Mouse (Mus musculus): ENCODE data around the gene Ccdc153.

Ccdc153 gene

DNA sequence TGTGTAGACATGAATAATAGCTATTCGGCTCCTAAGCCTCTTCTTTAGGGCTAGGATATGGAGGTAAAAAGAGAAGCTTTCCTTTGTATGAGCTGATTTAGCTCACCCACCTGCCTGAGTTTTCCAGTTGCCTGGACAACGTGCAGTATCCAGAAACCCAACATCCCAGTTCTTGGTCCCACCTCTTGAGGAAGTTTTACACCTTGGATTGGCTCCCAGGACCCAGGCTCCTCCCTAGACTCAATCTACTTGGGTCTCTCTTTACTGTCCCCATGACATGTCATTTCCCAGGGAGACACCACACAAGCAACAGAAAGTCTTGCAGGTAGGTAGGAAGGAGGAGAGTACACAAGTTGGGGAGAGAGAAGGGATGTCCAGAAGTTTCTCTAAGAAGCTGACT, at the start of gene Ccdc153:
TSS of gene Ccdc153 (plus strand) at position 278 of the 400 bp plus-strand sequence.
- DNase-seq, result no peak

GRCm38 (mm10) chr9:44191166-44191565, 49.3 kb upstream of the Ccdc153 start:
- DNase-seq, result no peak

GRCm38 (mm10) chr9:44192312-44192711, 48.2 kb upstream of the Ccdc153 start:
- no peak for DNase-seq

- DNase-seq, result no peak
These were observed 47.7 kb upstream of the Ccdc153 start for GRCm38 (mm10) chr9:44192794-44193193.

DNA sequence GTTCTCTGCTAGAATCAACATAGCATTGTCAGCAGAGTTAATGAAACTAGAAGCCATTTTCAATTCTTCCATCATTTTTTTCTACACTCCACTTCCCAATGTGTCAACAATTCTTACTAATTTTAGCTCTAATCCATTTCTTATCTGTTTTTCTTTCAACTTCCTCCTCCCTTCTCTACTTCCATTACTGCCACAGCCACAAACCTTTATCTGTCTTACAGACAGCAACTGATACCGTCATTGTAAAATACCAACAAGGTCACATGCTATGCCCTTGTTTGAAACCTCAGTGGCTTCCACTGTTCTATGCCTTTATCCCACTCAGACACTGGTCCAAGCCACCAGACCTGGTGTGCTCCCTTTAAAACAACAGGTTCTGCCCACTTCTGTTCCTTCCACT, 46.5 kb upstream of the Ccdc153 start:
- no peak for DNase-seq

DNA sequence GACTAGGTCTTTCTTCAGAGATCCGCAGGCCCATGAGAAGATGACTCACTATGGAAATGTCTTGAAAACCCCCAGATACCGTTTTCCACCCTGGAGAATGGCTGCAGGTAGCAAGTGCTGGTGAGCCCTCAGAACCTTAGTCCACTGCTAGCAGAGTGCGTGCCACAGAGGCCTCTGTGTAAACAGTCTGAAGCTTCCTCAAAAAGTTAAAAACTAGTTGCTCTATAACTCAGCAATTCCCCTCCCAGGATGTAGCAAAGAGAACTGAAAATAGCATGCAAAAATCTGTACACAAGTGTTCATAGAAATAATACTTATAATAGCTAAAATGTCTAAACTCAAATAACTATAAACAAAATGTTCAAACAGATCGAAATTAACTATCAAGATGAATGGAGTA, 44.1 kb upstream of the Ccdc153 start:
- no peak for DNase-seq

DNA sequence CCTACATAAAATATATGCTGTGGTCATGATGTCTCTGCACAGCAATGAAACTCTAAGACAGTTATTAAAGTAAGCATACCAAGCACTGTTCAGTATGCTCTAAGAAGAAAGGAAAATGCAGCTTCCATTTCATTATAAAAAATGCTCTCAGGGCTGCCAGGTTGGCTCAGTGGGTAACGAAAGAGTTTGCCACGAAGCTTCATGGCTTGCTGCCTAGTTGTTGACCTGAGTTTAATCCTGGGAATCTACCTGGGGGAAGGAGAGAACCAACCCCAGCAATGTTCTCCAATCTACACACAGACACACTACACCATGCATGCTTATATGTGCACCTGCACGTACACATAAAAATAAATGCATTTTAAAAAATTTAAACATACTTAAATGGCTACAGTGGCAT, 41.3 kb upstream of the Ccdc153 start:
- no peak for DNase-seq

DNA sequence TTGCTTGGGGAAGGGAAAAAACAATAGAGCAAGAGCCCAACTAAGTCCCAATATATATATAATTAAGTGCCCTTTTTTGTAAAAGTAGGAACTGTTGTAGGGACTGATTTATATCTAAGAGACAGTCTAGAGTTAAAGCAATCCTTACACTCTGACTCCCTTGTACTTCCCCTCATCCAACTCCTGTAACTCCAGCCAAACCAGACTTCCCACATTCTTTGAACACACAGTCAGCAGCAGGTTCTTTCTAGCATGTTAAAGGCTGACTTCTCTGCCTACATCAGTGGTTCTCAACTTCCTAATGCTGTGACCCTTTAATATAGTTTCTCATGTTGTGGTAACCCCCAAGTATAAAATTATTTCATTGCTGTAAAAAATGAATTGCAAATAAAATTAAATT, 40.9 kb upstream of the Ccdc153 start:
- no peak for DNase-seq

- DNase-seq, result no peak
These were observed 40.0 kb upstream of the Ccdc153 start for GRCm38 (mm10) chr9:44200458-44200857.

- DNase-seq, result no peak
These were observed 32.6 kb upstream of the Ccdc153 start for GRCm38 (mm10) chr9:44207840-44208239.

DNA sequence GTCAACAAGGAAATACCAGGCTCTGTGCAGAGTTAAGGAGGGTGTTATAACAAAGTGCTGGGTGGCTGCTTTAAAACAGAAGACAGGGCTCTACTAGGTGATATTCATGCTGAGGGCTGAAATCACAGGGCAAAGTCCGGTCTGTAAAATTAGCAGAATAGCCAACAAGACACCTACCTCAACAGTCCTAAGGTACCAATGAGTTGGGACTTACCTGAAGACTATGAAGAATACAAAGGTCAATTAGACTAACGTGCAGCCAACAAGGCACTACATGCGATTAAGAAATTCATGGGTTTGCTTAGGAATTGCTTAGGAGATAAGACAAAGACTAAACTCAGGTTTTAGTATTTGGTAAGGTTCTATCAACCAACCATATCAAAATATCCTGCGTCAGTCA, 31.1 kb upstream of the Ccdc153 start:
- DNase-seq, result no peak

DNA sequence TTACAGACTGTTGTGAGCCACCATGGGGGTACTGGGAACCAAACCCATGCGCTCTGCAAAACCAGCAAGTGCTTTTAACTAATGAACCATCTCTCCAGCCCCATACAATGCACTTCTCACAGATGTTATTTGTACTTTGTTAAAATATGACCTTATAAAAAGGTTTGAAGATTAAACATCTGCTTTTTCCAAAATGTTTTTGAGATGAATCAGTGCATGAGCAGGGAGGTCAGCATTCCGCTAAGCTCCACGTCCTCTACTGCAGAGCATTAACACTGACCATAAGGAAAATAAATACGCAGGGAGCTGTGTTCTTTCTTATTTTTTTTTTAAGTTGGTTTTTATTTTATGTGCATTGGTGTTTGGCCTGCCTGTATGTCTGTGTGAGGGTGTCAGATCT, 28.1 kb upstream of the Ccdc153 start:
- DNase-seq, result no peak

DNA sequence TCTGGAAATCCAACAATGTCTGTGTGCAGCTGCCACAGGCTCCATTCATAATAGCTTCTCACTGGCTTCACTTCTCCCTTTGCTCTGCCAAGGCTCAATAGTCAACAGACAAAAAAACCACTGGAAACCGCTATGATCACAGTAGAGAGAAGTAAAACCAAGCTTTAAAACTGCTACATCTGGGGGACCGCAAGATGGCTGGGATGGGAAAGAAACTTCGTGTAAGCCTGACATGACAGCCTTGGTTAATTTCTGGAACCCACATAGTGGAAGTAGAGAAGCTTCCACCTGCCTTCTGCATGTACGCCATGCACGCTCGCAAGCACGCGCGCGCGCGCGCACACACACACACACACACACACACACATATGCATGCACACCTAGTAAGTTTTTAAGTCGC, 26.9 kb upstream of the Ccdc153 start:
- no peak for DNase-seq

DNA sequence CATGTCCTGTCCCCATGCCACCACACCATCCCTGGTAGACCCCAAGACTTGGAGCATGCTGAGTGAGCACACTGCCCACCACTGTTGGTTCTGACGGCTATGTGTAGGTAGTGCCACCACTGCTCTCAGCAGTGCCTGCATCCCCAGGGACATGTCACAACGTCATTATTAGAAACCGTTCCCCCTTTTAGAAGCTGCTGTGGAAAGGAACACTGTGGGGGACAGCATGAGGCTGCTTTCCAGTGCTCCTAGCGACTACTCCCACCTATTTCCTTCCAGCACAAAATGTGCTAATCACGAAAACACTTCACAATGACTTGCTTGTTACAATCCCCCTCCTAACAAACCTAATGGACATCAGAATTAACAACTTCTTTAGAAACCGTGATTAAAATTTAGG, 14.5 kb upstream of the Ccdc153 start:
- DNase-seq, result no peak

- no peak for DNase-seq
These were observed 8.9 kb upstream of the Ccdc153 start for GRCm38 (mm10) chr9:44231609-44232008.

DNA sequence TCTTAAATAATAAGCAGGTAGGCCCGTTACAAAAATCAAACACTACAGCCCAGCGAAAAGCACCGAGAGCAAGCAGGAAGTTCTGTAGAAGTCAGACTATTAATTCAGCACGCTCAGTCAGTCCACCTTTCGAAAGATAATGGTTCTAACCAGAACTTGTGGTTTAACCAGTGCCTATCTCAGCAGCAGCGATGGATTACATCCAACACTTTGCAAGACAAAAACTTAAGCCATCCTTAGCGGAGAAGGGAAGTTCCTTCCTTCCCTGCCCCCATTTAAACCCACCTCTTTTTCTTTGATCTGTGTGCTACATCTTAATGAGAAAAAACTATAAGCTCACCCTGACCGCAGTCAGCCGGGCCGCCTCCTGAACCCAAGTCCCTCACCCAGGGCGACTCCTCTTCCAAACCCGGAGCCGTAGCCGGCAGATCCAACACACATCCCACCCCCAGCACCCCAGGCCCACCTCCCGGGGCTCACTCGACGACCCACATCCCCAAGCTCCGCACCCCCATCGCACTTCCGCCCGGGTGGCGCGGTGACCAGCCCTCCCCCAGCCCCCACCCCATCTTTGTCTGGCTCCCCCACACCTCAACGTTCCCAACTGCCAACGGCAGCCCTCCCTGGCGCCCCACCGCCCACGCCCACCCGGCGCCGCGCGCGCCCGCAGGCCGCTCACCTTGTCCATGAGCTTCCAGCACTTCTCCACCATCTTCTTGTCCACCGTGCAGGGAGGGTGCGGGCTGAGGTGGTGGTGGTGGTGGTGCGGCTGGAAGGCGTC, 7.3 kb upstream of the Ccdc153 start:
- peak; percentile 32 to 41 for DNase-seq

GRCm38 (mm10) chr9:44233802-44234478, 6.5 kb upstream of the Ccdc153 start, which contains the start of gene Cbl:
Gene Cbl (minus strand): TSS chr9:44234049.
- peak; percentile 96 to 97 for DNase-seq

DNA sequence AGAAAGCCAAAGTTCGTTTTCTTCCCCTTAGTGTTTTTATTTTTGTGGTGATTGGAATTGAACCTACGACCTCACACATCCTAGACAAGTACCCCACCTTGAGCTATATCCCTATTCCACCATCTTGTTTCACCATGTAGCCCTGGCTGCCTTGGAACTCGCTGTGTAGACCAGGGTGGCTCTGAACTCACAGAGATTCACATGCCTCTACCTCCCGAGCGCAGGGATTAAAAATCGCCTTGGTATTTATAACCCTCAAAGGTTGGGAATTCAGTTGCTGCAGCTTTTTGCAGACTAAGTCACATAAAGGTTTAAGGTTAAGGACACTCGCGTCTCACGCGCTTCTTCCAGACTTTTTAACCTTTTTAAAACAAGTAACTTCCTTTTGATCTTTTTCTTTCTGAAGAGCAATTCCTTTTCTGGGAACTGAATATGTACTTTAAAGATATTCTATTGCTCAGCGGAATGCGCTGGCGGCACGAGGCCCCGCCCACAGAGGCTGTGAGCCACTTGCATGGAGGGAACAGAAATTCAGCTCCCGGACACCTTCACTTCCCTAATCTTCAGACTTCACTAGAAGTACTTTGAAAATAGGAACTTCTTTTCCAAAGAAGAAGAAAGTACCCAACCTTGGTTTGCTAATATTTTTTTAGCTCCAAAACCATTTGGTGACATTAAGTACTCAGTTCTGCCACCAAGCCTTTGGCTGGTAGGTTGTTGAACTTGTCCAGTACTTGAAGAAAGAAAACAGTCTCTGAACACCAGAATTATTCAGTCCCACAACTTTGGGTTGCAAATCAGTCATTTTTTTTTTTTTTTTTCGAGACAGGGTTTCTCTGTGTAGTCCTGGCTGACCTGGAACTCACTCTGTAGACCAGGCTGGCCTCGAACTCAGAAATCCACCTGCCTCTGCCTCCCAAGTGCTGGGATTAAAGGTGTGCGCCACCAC, 5.7 kb upstream of the Ccdc153 start:
- peak; percentile 69 to 74 for DNase-seq

DNA sequence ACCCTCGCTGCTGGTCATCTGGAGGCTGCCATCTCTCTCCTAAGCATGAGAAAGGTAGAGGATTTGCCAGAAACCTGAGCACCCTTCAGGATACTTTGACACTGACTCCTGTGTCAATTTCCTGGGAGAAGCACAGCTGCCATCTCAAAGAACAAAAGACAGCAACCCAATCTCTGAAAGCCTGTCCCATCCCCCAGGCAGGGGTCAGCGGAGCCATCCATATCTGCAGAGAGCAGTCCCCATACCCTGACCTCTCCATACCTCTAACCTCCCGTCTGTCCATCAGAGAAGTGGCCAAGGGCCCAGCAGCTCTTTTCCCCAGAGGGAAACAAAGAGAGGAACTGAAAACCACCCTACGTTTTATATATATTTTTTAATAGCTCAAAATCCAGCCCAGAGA, 3.9 kb upstream of the Ccdc153 start:
- no peak for DNase-seq

DNA sequence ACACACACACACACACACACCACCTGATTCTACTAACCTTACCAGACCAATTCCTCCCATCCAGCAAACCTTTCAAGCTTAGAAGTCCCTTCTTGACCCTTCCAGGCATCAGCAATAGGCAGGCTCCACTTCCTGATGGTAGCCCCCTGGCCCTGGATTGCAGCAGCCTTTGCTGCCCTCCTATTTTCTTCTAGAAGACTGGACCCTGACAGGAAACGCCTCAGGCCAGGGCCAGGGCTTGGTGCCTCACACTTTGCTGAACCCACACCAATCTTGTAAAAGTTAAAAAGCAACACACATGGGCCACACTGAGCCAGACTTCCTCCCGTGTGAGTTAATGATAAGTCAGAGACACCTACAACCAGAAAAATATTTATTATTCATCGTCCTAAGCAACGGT, 3.3 kb upstream of the Ccdc153 start:
- DNase-seq, result no peak

DNA sequence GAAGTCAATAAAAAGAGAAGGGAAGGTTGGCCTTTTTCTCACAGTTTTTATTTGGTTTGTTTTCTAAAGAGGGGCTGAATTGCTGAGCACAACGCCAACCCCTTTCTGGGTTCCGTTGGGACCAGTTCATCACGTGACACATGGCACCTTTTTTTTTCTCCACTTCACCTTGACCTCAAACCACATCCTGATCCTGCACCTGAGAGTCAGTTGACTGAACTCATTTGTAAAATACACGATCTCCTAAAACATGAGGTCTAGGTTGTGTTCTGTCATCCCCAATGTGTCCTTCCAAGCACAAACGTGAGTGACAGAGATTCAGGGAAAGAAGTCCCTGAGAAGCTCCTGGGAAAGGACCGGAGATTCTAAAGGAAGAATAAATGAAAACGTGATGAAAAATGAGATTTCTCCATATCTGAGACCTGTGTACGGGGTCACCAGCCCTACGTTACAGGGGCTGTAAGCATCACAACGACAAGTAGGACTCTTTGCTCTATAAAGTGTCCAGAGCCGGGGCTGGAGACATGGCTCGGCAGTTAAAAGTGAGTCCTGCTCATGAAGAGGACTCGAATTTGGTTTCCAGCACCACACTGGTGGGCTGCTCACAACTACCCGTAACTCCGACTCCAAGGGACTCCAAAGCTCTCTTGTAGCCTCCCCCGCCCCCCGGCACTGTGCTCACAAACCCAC, 1.8 kb upstream of the Ccdc153 start:
- DNase-seq, result no peak

DNA sequence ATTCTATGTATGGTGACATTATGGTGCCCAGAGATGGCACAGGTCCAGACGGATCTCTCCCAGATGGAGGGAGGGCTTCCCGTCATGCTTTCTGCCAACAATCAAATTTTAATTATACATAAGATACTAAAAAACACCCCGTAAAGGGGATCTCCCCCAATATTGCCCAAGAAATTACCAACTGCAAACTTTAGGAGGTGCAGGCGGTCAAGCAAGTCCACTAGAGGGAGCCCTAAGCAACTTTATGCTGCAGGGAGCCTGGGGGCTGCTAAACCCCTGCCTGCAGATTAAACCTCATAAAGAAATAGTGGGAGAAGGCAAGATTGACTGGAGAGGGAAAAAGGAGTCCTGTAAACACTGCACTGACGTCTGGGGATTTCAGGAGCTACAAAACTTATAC, 1.0 kb upstream of the Ccdc153 start:
- DNase-seq, result peak in 1 of 2 experiments; percentile 52

- no peak for DNase-seq
These were observed 435 bp downstream of the Ccdc153 start for GRCm38 (mm10) chr9:44240911-44241310.

All from spleen, adult 18-20 months (tissue).